9 mouse cellular contexts compared by ENCODE assay signal in the genomic region with DNA sequence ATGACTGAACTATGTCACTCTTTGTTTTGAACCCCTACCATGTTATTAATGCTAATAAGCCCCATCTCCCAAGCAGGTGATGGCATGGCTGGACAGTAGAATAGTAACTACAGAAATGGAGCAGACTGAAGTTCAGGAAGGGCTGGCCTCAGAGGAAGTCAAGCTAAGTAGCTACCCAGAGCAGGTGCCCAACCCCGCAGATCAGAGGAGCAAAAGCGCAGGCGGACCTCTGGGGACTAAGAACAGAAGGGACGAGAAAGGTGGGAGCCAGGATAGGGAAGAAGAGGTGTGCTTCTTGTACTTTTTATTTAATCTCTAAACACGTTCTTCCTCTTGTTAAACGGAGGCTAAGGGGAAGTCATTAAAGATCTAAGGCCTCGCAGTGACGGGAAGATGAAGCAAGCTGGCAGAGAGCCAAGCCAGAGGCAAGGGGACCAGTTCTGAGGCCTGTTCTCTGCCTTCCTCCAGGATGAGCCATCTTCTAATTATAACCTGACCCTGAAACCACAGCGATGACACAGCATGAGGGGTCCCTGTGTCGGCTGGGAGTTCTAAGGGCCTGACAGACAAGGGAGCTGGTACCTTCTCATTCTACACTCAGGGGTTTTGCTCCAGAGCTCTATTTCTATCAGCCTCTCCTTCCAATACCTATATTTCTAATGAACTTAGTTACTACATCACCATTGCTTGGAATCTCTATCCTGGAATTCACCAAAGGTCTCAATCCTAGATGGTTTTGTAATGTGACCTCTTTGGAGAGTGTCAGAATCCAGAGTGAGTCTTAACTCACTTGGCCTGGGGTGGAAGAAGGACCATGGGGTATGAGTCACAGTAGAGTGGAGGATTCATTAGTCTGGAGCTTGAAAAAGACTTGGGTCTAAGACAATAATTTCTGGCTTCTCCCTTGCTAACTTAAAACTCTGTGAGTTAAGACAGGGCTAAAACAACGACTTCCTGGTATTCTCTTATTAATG.
A peak's percentile ranks its signal among the peaks of the same experiment; 100 is the strongest.
DNase-seq lines count a peak whose midpoint lies in the region; TF ChIP-seq lines count a peak whose summit lies in the region.
"Had no signal": no experiment of that assay in that cellular context is flagged by ENCODE, and none has a peak within 500 bp of the region (broad histone marks: within the 10 kb centered on the region; RNA-seq: fewer than 3 reads in every experiment).

No protein-coding gene starts in this region.

- H3K4me1 ChIP-seq in bone marrow macrophage, adult 2 months (ENCODE audit: control insufficient read depth, insufficient read depth, low read length) = peaks cover 19% of the 10 kb centered on the region
- H3K4me1 ChIP-seq: limb, embryonic 13.5 days had no signal

- TF ChIP-seq CTCF in bone marrow macrophage, adult 2 months (IDR thresholded peaks at IDR 0.05; ENCODE audit: low read depth, low read length) = no peak

- peak overlapping the region; percentile 87 for H3K27ac ChIP-seq in bone marrow macrophage, adult 2 months (ENCODE audit: insufficient read depth, low read depth, low read length)
- H3K27ac ChIP-seq: limb, embryonic 13.5 days had no signal

- H3K4me3 ChIP-seq in bone marrow macrophage, adult 2 months (ENCODE audit: insufficient read depth, low read length) = no peak overlapping the region
- H3K4me3 ChIP-seq: limb, embryonic 13.5 days had no signal

- peak; percentile 28 for DNase-seq in kidney, postnatal 10 days
- DNase-seq in kidney, postnatal 25 days = no peak
- peak; percentile 92 for DNase-seq in MEL-GATA-1-ER (ENCODE audit: extremely low read depth, low read depth)
- peak; percentile 32 for DNase-seq in lung, postnatal 14 days
- DNase-seq in frontal cortex, adult 2 months (ENCODE audit: extremely low spot score in 1 of 2, low spot score in 1 of 2) = no peak
- DNase-seq in layer of hippocampus, adult 18-20 months (ENCODE audit: low spot score in 2 of 2) = no peak
- DNase-seq in gastrocnemius, postnatal 4 days (ENCODE audit: low spot score in 2 of 2) = no peak

- no peak for TF ChIP-seq POLR2A in bone marrow macrophage, adult 2 months (IDR thresholded peaks at IDR 0.05; ENCODE audit: borderline replicate concordance, low read depth, low read length)

Comparison
In these comparisons a context has a peak if more than half of its experiments do, and no peak if none do; other contexts are left out.
1. DNase-seq: peak in kidney, postnatal 10 days (single experiment), MEL-GATA-1-ER (single experiment) and lung, postnatal 14 days (single experiment); none in kidney, postnatal 25 days (0 of 2), frontal cortex, adult 2 months (0 of 2), layer of hippocampus, adult 18-20 months (0 of 2) and gastrocnemius, postnatal 4 days (0 of 2).